Mouse (Mus musculus) ES-Bruce4 (cell line): ENCODE data around the gene Amn.

Experiments used
- EP300 ChIP-seq: IDR thresholded peaks from 2 replicates; pipeline ENCODE4 v1.6.1; 2011; ENCODE audit warnings: low read depth, low read length; ENCODE audit not compliant: insufficient read depth
- POLR2A ChIP-seq: IDR thresholded peaks from one replicate; pipeline ENCODE4 v1.8.1; 2011; ENCODE audit warnings: low read length; ENCODE audit not compliant: insufficient read depth

GRCm38 (mm10) chr12:111325744-111326424, 55.0 kb downstream of the Amn start:
- TF ChIP-seq EP300 = no peak
- TF ChIP-seq POLR2A = no peak
